Mouse (Mus musculus): ENCODE data around the gene Cox4i1. TPM values are rescaled to one million over a fixed set of nuclear protein-coding genes. Genes with fewer than 3 reads are reported as not detected.

Cox4i1 gene
- total RNA-seq, 2 experiments from 2014 or later, result 475 to 731 TPM

GRCm38 (mm10) chr8:120692934-120693333 is 24.9 kb downstream of the Cox4i1 start:
- ATAC-seq (replicated peaks; ENCODE audit: poor library complexity), result no peak

- peak; percentile 65 for ATAC-seq (replicated peaks; ENCODE audit: poor library complexity)
Measured at GRCm38 (mm10) chr8:120693861-120694493, 26.0 kb downstream of the Cox4i1 start.

GRCm38 (mm10) chr8:120696401-120697153 is 28.6 kb downstream of the Cox4i1 start:
- ATAC-seq (replicated peaks; ENCODE audit: poor library complexity), result peak; percentile 1; the same call in 1 of the 2 replicates

GRCm38 (mm10) chr8:120697154-120697978 is 29.3 kb downstream of the Cox4i1 start:
- peak; percentile 47 for ATAC-seq (replicated peaks; ENCODE audit: poor library complexity)

- ATAC-seq (replicated peaks; ENCODE audit: poor library complexity), result peak; percentile 17
Measured at GRCm38 (mm10) chr8:120697979-120698272, 29.9 kb downstream of the Cox4i1 start.

- ATAC-seq (replicated peaks; ENCODE audit: poor library complexity), result no peak
Measured at GRCm38 (mm10) chr8:120698426-120698825, 30.4 kb downstream of the Cox4i1 start.

GRCm38 (mm10) chr8:120699079-120699478 is 31.1 kb downstream of the Cox4i1 start:
- no peak for ATAC-seq (replicated peaks; ENCODE audit: poor library complexity)

- ATAC-seq (replicated peaks; ENCODE audit: poor library complexity), result no peak
Measured at GRCm38 (mm10) chr8:120699565-120699964, 31.5 kb downstream of the Cox4i1 start.

- no peak for ATAC-seq (replicated peaks; ENCODE audit: poor library complexity)
Measured at GRCm38 (mm10) chr8:120700053-120700452, 32.0 kb downstream of the Cox4i1 start.

- ATAC-seq (replicated peaks; ENCODE audit: poor library complexity), result peak; percentile 73
Measured at GRCm38 (mm10) chr8:120701758-120702465, 33.9 kb downstream of the Cox4i1 start.

- no peak for ATAC-seq (replicated peaks; ENCODE audit: poor library complexity)
Measured at GRCm38 (mm10) chr8:120704203-120704602, 36.2 kb downstream of the Cox4i1 start.

- no peak for ATAC-seq (replicated peaks; ENCODE audit: poor library complexity)
Measured at GRCm38 (mm10) chr8:120705163-120705562, 37.1 kb downstream of the Cox4i1 start.

GRCm38 (mm10) chr8:120706193-120706592 is 38.2 kb downstream of the Cox4i1 start:
- no peak for ATAC-seq (replicated peaks; ENCODE audit: poor library complexity)

- ATAC-seq (replicated peaks; ENCODE audit: poor library complexity), result no peak
Measured at GRCm38 (mm10) chr8:120709176-120709575, 41.2 kb downstream of the Cox4i1 start.

GRCm38 (mm10) chr8:120715200-120715599 is 47.2 kb downstream of the Cox4i1 start:
- peak; percentile 54 for ATAC-seq (replicated peaks; ENCODE audit: poor library complexity)

- no peak for ATAC-seq (replicated peaks; ENCODE audit: poor library complexity)
Measured at GRCm38 (mm10) chr8:120715996-120716680, 48.1 kb downstream of the Cox4i1 start.

GRCm38 (mm10) chr8:120719586-120720236 is 51.7 kb downstream of the Cox4i1 start:
- ATAC-seq (replicated peaks; ENCODE audit: poor library complexity), result peak; percentile 53

GRCm38 (mm10) chr8:120723025-120723424 is 55.0 kb downstream of the Cox4i1 start:
- ATAC-seq (replicated peaks; ENCODE audit: poor library complexity), result no peak
